Mouse (Mus musculus): ENCODE data around the gene P2ry10.
"Not testable (repeated sequence)": the region's sequence is repeated elsewhere in the genome, so short reads cannot be mapped to it uniquely, and the experiment has no call there.

P2ry10 gene

DNA sequence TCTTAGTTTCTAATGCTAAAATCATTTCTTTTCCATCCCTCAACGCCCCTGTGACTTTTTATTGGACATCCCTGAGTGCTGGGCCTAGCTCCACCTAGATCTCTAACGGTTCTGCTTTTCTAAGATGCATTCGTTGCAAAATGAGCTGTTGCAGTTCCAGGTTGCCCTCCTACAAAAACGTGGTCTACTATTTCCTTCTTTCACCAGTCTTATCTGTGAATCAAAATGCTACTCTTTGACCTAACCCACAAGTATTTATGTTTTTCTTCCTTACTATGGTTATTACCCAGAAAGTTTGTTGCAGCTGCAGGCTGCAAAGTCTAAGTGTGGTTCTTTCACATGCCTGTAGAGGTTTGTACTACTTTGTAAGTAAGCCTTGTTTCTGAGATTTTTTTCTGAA lies at the start of gene P2ry10:
Gene P2ry10 (plus strand): TSS at position 316 of the 400 bp plus-strand sequence.
- no peak for DNase-seq (ENCODE audit: extremely low spot score, low spot score)

DNA sequence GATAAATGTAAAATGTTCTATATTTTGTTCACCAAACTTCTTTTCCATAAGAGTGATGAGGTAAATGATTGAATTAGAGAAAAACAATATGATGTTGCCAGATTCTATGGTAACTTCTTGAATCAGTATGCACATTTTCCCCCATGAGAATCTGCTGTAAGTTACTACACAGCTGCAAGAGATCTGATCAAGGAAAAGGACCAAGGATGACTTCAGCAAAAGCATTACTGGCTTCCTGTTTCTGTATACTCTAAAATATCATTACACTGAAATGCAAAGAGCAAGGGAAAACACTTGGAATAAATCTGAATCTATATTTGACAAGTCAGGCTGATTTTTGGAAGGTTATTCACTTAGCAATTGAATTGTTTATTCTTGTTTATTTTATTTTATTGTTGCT lies 49.1 kb upstream of the P2ry10 start:
- no peak for DNase-seq (ENCODE audit: extremely low spot score, low spot score)

DNA sequence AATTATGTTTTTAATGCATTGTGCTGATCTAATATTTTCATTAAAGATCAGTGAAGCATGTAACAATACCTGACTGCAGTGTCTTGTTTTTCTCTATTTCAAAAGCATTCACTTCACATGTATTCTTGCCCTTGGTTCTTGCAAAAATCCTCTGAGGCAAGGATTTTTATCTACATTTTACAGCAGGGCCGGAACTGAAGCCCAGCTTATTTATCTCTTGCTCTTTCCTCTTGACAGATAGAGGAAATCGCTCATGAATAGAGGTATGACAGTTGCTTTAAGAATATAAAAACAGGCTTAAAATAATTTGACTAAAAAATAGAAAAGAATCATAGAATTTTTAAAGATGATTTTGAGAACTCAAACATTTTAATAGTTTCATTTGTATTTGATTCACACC lies 48.7 kb upstream of the P2ry10 start:
- DNase-seq (ENCODE audit: extremely low spot score, low spot score): no peak

DNA sequence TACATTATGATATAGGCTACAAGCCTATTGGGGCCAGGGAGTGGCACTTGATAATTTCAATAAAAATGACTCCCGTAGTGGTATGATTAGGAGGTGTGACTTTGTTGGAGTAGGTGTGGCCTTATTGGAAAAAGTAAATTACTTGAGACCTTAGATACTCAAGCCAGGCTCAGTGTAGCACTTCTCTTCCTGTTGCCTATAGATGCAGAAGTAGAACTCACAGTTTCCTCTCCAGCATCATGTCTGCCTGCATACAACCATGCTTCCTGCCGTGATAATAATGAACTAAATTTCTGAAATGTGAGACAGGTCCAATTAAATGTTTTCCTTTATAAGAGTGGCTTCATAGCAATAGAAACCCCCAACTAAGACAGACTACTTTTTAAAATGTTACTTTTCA lies 45.9 kb upstream of the P2ry10 start:
- no peak for DNase-seq (ENCODE audit: extremely low spot score, low spot score)

DNA sequence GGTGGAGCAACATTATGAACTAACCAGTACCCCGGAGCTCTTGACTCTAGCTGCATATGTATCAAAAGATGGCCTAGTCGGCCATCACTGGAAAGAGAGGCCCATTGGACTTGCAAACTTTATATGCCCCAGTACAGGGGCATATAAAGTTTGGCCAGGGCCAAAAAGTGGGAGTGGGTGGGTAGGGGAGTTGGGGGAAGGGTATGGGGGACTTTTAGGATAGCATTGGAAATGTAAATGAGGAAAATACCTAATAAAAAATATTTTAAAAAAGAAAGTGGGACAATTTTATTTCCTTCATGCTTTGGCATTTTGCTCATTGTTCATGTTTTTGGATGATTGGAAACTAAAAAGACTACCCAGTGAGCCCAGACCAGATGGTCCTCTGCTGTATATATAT lies 4.9 kb upstream of the P2ry10 start:
- not testable (repeated sequence) for DNase-seq (ENCODE audit: extremely low spot score, low spot score)

DNA sequence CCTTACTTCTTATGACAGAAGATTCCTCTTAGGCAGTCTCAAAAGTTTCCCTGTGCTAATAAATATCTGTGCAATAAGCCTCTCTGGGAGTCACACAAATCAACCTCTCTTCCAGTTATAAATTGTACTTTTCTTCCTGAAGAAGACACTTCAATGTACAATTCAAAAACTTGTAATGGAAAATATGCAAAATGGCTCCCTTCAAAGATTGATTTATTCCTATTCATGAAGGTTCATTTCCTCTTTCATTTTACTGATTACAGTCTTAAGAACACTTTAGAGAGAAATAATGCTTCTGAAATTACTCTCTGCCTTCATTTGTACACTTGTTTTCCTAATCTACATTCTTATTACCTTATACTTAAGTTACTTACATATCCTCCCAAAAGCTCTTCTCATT lies 4.0 kb upstream of the P2ry10 start:
- DNase-seq (ENCODE audit: extremely low spot score, low spot score): no peak

DNA sequence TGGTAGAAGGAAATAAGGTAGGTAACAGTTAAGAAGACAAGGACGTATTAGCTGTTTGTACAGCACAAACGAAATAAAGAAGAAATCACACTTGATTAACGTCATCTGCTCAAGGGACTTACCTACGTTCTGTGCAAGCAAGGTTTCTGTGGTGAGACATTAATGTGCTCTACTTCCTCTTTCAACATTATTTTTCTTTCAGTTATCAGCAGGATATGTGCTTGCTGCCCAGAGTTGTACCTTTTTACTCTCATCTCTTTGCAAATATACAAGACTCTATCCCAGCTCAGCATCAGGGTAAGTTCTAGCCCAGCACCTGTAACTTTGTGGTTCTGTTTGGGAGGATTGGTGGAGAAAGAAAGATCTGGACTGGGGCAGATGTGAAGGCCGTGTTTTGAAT lies 839 bp downstream of the P2ry10 start:
- DNase-seq (ENCODE audit: extremely low spot score, low spot score): no peak

DNA sequence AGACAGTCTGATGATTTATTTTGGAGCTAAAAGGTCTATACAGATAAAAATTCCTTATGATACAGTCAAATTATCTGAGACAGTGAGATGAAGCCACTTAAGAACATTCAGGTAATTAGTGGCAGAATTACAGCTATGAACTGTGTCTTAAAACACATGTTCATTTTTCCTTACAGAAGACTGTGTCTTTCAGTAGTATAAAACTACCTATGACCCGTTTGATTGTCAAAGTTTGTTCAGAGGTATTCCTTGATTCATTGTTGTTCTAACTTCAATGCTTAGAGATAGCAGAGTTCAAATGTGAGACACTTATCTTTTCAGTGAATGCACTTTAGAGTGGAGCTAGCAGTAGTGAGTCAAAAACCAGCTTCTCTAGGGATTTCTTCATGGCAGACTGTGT lies 1.6 kb downstream of the P2ry10 start:
- no peak for DNase-seq (ENCODE audit: extremely low spot score, low spot score)

DNA sequence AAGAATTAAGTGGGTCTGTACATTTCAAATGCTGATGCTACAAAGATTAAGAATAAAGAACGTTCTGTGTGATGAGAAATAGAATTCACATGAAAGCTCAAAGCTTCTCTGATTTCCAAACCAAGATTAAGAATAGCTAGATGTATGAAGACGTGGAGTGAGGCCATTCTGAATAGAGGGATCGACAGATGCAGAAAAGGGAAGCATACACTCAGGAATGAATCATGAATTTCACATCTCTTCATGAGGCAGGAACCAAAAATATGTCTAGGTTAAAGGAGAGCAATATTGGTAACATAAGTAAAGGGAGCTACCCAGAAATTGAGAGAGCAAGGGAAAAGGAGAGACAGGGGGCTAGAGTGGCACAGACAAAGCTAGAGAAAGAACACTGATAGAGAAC lies 7.3 kb downstream of the P2ry10 start:
- DNase-seq (ENCODE audit: extremely low spot score, low spot score): no peak

DNA sequence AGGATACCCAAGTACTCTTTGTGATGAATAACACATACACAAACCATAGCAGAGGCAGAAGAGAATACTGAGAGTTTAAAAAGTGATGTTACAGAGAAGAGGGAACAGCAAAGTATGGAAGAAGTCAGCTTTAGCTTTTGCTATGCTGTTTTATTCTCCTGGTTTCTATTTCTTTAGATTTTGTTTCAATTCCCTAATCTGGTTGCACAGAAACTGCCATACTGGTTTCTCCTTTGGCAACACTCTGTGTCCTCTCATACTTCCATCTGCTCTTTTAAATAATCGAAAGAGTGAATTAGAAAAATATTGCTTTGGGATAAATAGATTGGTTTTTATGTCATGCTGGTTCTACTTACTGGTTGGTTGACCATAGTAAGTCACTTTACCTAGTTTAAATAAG lies 28.0 kb downstream of the P2ry10 start:
- no peak for DNase-seq (ENCODE audit: extremely low spot score, low spot score)

DNA sequence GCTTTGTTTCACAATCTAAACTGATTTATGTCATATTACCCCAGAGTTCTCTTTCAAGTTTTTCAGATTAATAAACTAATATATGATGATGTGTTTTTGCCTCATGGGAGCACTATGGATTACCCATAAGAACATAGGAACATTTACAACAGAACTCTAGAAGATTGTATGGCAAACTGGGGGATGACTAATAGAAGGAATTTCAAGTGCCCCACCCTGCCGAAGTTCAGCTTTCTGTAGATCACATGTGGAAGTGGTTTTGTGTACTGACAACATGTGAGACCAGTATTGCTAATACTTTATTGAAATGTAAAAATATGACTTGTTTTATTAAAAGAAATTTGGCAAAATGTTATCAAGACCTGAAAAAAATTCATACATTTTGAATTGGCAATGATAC lies 28.7 kb downstream of the P2ry10 start:
- no peak for DNase-seq (ENCODE audit: extremely low spot score, low spot score)

DNA sequence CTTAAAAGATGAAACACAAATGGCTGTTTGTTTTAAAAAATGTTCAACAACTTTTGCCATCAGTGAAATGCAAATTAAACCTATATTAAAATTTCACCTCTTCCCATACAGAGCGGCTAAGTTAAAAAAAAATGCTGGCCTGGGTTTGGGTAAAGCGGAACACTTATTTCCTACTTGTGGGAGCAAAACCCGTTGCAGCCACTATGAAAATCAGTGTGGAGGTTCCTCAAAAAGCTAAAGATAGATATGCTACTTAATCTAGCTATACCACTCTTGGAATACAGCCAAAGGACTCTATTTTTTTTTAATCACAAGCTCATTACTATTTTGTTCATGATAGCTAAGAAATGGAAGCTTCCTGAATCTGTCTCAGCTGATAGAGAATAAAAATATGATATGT lies 54.9 kb downstream of the P2ry10 start:
- no peak for DNase-seq (ENCODE audit: extremely low spot score, low spot score)

DNA sequence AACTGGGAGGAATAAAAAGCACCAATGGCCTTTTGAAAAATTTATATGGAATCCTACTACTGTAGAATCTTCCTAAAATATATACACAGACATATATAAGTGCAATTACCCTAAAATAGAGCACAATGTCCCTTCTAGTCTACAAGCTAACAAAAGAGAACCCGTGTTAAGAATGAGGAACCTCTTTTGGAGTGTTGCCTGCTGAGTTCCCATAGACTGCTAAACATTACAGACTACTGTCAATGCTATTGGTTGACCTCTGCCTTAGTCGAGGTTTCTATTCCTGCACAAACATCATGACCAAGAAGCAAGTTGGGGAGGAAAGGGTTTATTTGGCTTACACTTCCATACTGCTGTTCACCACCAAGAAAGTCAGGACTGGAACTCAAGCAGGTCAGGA lies 55.6 kb downstream of the P2ry10 start:
- no peak for DNase-seq (ENCODE audit: extremely low spot score, low spot score)

DNA sequence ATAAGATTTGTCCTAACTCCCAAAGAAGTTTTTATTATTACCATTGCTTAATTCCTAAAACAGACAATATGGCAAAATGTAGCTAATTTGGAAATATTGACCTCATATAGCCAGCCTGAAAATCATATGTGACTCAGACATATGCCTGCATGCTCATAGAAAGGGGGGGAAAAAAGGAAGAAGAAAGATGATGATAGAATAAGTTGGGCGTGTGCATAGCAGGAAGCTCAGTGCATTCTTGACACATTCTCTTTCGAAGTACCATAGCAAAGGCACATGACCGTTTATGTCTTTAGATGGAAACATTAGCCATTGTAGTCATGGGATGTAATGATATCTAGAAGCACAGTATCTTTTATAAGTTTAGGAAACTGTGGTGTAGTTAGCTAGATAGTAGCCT lies 60.4 kb downstream of the P2ry10 start, which contains the start of gene P2ry10b:
Gene P2ry10b (plus strand): TSS at position 247 of the 400 bp plus-strand sequence.
- no peak for DNase-seq (ENCODE audit: extremely low spot score, low spot score)

DNA sequence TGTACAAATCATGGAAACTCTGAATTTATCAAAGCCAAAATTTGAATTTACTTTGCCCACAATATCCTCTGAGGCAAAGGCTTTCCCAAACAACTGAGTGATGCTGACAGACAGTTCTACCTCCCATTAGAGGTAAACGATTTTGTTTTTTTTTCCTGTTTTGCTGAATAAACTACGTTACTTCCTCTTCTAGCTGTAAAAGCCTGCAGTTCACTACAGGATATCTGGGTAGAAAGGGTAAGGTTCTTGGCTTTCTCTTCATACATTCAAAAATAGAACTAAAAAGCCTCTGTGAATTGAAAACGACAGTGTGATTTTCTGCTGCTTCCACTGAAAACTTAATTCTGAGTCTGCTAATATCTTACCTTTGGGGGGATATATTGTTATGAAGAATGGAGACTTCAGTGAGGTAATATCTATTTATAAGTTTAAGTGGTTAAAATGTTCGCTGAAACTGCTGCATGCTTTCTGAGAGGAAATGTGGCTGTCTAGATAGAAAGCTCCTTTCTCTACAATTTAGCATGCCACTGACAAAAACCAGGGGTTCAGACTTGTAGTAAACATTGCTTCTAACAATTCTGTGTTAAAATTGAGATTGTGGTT lies 61.2 kb downstream of the P2ry10 start:
- no peak for DNase-seq (ENCODE audit: extremely low spot score, low spot score)

DNA sequence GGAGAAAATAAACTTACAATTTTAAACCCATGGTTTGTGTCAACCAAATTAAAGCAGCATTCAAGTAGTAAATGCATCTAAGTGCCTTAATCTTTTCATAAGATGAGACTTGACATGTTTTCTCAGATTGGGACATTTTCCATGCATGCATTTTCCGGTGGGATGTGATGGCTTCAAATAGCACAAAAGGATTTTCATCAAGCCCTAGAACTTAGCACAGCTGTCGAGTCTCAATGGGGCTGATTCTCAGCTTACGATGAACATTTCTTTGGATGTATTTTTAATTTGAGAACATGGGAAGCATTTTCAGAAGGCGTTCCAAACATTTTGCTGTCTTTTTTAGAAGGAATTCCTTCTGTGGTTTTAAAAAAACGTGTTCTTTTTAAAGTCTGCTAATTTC lies 61.7 kb downstream of the P2ry10 start:
- DNase-seq (ENCODE audit: extremely low spot score, low spot score): no peak

DNA sequence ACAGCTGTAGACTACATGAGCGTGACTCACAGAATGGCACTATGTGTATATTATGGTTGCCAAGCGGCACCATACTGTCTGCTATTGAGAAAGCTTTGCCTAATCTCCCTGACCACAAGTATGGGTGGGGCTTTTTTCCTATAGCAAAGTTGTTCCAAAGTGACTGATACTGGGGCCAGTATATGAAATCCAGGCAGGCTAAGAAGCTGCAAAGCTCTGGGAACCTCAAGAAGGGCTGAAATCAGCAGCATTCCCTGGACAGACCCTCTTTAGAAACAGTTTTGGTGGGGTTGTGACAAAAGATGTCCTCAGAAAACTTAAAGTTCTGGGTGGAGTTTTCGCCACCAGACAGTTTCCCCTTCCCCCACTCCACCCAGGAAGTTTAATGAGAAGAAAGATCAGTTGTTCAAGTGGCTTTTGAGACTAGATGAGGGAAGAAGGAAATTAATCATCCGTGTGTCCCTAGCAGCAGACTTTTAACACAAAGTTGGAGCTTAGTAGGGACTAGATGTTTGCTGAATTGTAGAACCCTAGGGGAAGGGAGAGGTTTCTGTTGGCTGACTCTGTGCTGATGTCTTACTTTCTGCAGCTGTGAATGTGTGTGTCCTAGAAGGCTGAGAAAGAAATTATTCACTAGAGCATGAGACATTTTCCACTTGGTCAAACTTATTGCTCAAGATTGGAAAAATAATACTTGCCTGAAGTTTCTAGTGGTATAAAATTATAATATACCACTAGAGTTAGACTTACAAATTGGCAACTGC lies 62.6 kb downstream of the P2ry10 start:
- DNase-seq (ENCODE audit: extremely low spot score, low spot score): no peak
